Mouse (Mus musculus) neural tube, embryonic 15.5 days (tissue): ENCODE measurements around the gene Tle2. TPM values are rescaled to one million over a fixed set of nuclear protein-coding genes. Genes with fewer than 3 reads are reported as not detected.

Source experiments
- ATAC-seq: fragments of 200-750 bp; cut with Nextera tagmentation; 2 replicates; pipeline ENCODE4 v1.8.0; 2017; ENCODE audit warnings: mild to moderate bottlenecking, moderate TSS enrichment, moderate library complexity; ENCODE audit not compliant: low FRiP score
- H3K27ac ChIP-seq: fragments of 300-500 bp; sonication (generic); replicated peaks from 2 replicates; pipeline ENCODE4 v1.5.1; 2015; ENCODE audit warnings: mild to moderate bottlenecking, inconsistent platforms
- H3K27me3 ChIP-seq: fragments of 300-500 bp; sonication (generic); replicated peaks from 2 replicates; pipeline ENCODE4 v1.6.1; 2015; ENCODE audit warnings: inconsistent platforms
- H3K36me3 ChIP-seq: fragments of 300-500 bp; sonication (generic); 2 replicates; pipeline ENCODE4 v1.6.1; 2015; ENCODE audit warnings: inconsistent platforms
- H3K4me1 ChIP-seq: fragments of 300-500 bp; sonication (generic); 2 replicates; pipeline ENCODE4 v1.6.1; 2015; ENCODE audit warnings: inconsistent platforms
- H3K4me2 ChIP-seq: fragments of 300-500 bp; sonication (generic); 2 replicates; pipeline ENCODE4 v1.6.1; 2015; ENCODE audit warnings: inconsistent platforms, mild to moderate bottlenecking, moderate library complexity
- H3K4me3 ChIP-seq: fragments of 300-500 bp; sonication (generic); replicated peaks from 2 replicates; pipeline ENCODE4 v1.5.1; 2015; ENCODE audit warnings: mild to moderate bottlenecking, inconsistent platforms
- H3K9ac ChIP-seq: fragments of 300-500 bp; sonication (generic); replicated peaks from 2 replicates; pipeline ENCODE4 v1.6.1; 2015; ENCODE audit warnings: mild to moderate bottlenecking, inconsistent platforms
- H3K9me3 ChIP-seq: fragments of 300-500 bp; sonication (generic); replicated peaks from 2 replicates; pipeline ENCODE4 v1.6.1; 2016; ENCODE audit warnings: inconsistent platforms
- WGBS: fragments of 180-500 bp; shearing (Covaris S2); methylation state at CpG from one replicate; pipeline ENCODE4 v1.1.7; 2015; ENCODE audit warnings: mixed read lengths; 5-methylcytosine and 5-hydroxymethylcytosine counted together
- polyA plus RNA-seq: library from polyadenylated mRNA; unstranded; fragments of >200 nt; fragmentation: Nextera tagmentation; extraction: Ambion mirVana; gene quantifications from 2 replicates; pipeline ENCODE4 v1.2.1, GENCODE M21; 2015

Tle2 gene
- polyA plus RNA-seq, 1 experiment from 2014 or later = 49.9 TPM

- Histone ChIP-seq H3K4me3 (no peak overlapping the region), H3K27me3 (no peaks in the 10 kb centered on the region; the same call in 1 of the 2 replicates), H3K27ac (no peak overlapping the region), H3K9me3 (no peaks in the 10 kb centered on the region), H3K4me1 (no peaks in the 10 kb centered on the region), H3K4me2 (no peak overlapping the region), H3K9ac (no peak overlapping the region), H3K36me3 (no peaks in the 10 kb centered on the region)
- no peak for ATAC-seq
- WGBS = 71% methylated on average over 3 of the region's 3 CpGs
These were observed 38.4 kb downstream of the Tle2 start for GRCm38 (mm10) chr10:81612779-81613178.

GRCm38 (mm10) chr10:81615486-81615885, 41.1 kb downstream of the Tle2 start:
- no peaks in the 10 kb centered on the region; the same call in 1 of the 2 replicates for H3K27me3 ChIP-seq
- ATAC-seq = no peak
- no peak overlapping the region for H3K4me3 ChIP-seq
- WGBS = 35% methylated on average over 6 of the region's 6 CpGs
- no peaks in the 10 kb centered on the region for H3K9me3 ChIP-seq
- no peak overlapping the region for H3K9ac ChIP-seq
- no peak overlapping the region for H3K27ac ChIP-seq
- no peak overlapping the region for H3K4me2 ChIP-seq
- no peaks in the 10 kb centered on the region for H3K36me3 ChIP-seq
- H3K4me1 ChIP-seq = no peaks in the 10 kb centered on the region

DNA sequence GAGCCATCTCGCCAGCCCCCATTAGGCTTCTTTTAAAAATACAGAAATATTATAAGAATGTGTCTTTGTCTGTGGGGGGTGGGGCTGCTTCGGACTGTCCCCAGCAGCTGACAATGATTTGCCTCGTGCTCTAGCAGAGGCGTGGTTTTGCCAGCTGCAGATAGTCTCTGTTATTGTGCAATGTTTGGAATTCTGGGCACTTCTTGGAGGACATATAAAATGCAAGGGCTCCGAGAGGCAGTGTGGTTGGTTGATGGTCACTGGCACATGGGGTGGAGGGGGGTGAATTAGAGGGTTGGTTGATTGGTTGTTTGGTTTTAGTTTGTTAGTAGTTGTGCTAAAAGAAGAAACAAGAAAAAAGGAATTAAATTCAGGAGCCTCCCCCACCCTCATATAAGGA, 45.6 kb downstream of the Tle2 start:
- no peak overlapping the region for H3K9ac ChIP-seq
- ATAC-seq = no peak
- H3K27me3 ChIP-seq = no peaks in the 10 kb centered on the region
- no peak overlapping the region for H3K4me3 ChIP-seq
- H3K9me3 ChIP-seq = no peaks in the 10 kb centered on the region
- H3K36me3 ChIP-seq = peaks cover 39% of the 10 kb centered on the region
- no peak overlapping the region for H3K4me2 ChIP-seq
- H3K27ac ChIP-seq = no peak overlapping the region
- no peaks in the 10 kb centered on the region for H3K4me1 ChIP-seq
- 91% methylated on average over 5 of the region's 5 CpGs for WGBS

DNA sequence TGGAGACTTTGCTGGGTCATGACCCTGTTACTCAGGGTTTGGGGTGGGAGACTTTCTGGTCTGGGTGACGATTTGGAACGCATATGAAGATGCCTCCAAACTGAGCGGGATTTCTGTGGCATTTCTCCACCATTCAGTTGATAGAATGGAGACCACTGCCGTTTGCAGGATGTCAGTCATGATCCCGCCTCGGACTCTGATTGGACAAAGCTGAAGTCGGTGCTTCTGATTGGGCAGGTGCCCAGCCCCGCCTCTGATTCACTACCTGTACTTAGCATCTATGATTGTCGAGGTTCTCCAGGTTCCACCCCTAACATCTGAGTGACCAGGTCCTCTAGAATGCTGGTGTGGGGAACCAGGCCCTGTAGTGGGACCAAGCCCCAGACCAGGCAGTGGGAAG, 46.4 kb downstream of the Tle2 start:
- Histone ChIP-seq H3K36me3 (peaks cover 45% of the 10 kb centered on the region), H3K9ac (no peak overlapping the region), H3K4me1 (peaks cover 4% of the 10 kb centered on the region), H3K9me3 (no peaks in the 10 kb centered on the region), H3K4me3 (no peak overlapping the region), H3K4me2 (no peak overlapping the region), H3K27ac (no peak overlapping the region), H3K27me3 (no peaks in the 10 kb centered on the region)
- ATAC-seq = no peak
- 64% methylated on average over 9 of the region's 9 CpGs for WGBS

GRCm38 (mm10) chr10:81623441-81623840, 49.1 kb downstream of the Tle2 start:
- Histone ChIP-seq H3K27me3 (no peaks in the 10 kb centered on the region), H3K27ac (no peak overlapping the region), H3K9ac (no peak overlapping the region), H3K4me1 (peaks cover 24% of the 10 kb centered on the region), H3K9me3 (no peaks in the 10 kb centered on the region), H3K36me3 (peaks cover 45% of the 10 kb centered on the region), H3K4me3 (no peak overlapping the region), H3K4me2 (no peak overlapping the region)
- 65% methylated on average over 8 of the region's 8 CpGs for WGBS
- ATAC-seq = no peak

GRCm38 (mm10) chr10:81626101-81626993, 52.0 kb downstream of the Tle2 start:
- Histone ChIP-seq H3K9me3 (no peaks in the 10 kb centered on the region), H3K4me2 (peak overlapping the region; percentile 83), H3K4me3 (peak overlapping the region; percentile 65), H3K9ac (peak overlapping the region; percentile 77), H3K27ac (peak overlapping the region; percentile 86), H3K27me3 (peaks cover 4% of the 10 kb centered on the region; the same call in 1 of the 2 replicates), H3K36me3 (peaks cover 39% of the 10 kb centered on the region), H3K4me1 (peaks cover 24% of the 10 kb centered on the region)
- 88% methylated on average over 22 of the region's 22 CpGs for WGBS
- 0 out of 2 replicates have a peak, but pooled peaks have one; percentile 4 for ATAC-seq

- Histone ChIP-seq H3K9ac (peak within 1 kb of the TSS; percentile 77), H3K4me3 (peak within 1 kb of the TSS; percentile 65), H3K27me3 (peaks cover 4% of the 10 kb centered on the region; the same call in 1 of the 2 replicates), H3K4me1 (peaks cover 24% of the 10 kb centered on the region), H3K4me2 (peak within 1 kb of the TSS; percentile 83), H3K36me3 (peaks cover 32% of the 10 kb centered on the region), H3K27ac (peak within 1 kb of the TSS; percentile 86), H3K9me3 (no peaks in the 10 kb centered on the region)
- peak; percentile 88 for ATAC-seq
- WGBS = 5% methylated on average over 40 of the region's 40 CpGs
These were observed 52.9 kb downstream of the Tle2 start, which contains the start of gene Sirt6 for GRCm38 (mm10) chr10:81626994-81627835. Sirt6 (minus strand) TSS chr10:81627797.

- Histone ChIP-seq H3K4me2 (peak overlapping the region; percentile 83), H3K4me1 (peaks cover 24% of the 10 kb centered on the region), H3K36me3 (peaks cover 26% of the 10 kb centered on the region), H3K9ac (peak overlapping the region; percentile 17), H3K9me3 (no peaks in the 10 kb centered on the region), H3K4me3 (peak overlapping the region; percentile 65), H3K27me3 (peaks cover 4% of the 10 kb centered on the region; the same call in 1 of the 2 replicates), H3K27ac (peak overlapping the region; percentile 86)
- peak; percentile 23; the same call in 1 of the 2 replicates for ATAC-seq
- 59% methylated on average over 7 of the region's 7 CpGs for WGBS
These were observed 53.5 kb downstream of the Tle2 start for GRCm38 (mm10) chr10:81627836-81628220.

DNA sequence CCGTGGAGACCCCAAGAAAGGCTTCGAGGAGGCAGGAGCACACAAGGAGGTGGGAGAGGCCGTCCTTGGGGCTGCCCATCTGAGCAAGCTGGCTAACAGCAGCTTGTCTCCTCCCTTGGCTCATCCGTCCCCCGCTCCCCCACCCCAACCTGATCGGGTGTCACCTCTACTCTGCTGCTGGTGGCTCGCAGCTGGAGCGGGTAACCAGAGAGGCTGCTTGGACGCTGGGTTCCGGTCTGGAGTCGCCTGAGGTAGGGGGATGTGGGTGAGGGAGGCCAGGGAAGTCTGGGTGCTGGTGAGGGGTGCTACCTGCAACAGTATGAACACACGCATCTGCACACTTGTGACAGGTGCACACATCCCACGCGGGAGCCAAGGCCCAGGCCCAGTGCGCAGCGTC, 54.0 kb downstream of the Tle2 start, which contains the start of gene Ankrd24:
TSS of gene Ankrd24 (plus strand) at position 151 of the 400 bp plus-strand sequence.
- peak within 1 kb of the TSS; percentile 65 for H3K4me3 ChIP-seq
- WGBS = 91% methylated on average over 16 of the region's 16 CpGs
- H3K36me3 ChIP-seq = peaks cover 21% of the 10 kb centered on the region
- peak within 1 kb of the TSS; percentile 86 for H3K27ac ChIP-seq
- no peak for ATAC-seq
- peaks cover 4% of the 10 kb centered on the region; the same call in 1 of the 2 replicates for H3K27me3 ChIP-seq
- peak within 1 kb of the TSS; percentile 77 for H3K9ac ChIP-seq
- no peaks in the 10 kb centered on the region for H3K9me3 ChIP-seq
- peak within 1 kb of the TSS; percentile 83 for H3K4me2 ChIP-seq
- peaks cover 27% of the 10 kb centered on the region for H3K4me1 ChIP-seq

GRCm38 (mm10) chr10:81633253-81634099, 59.1 kb downstream of the Tle2 start:
- H3K27me3 ChIP-seq = peaks cover 7% of the 10 kb centered on the region; the same call in 1 of the 2 replicates
- H3K27ac ChIP-seq = peak overlapping the region; percentile 78
- peak overlapping the region; percentile 78 for H3K4me2 ChIP-seq
- peak overlapping the region; percentile 55 for H3K9ac ChIP-seq
- peaks cover 11% of the 10 kb centered on the region for H3K4me1 ChIP-seq
- 5% methylated on average over 36 of the region's 37 CpGs for WGBS
- H3K36me3 ChIP-seq = no peaks in the 10 kb centered on the region
- peak; percentile 92 for ATAC-seq
- no peaks in the 10 kb centered on the region for H3K9me3 ChIP-seq
- H3K4me3 ChIP-seq = peak overlapping the region; percentile 47
